Mouse (Mus musculus) limb, embryonic 10.5 days (tissue): Measurements from ENCODE around the gene Atf3. TPM values are rescaled to one million over a fixed set of nuclear protein-coding genes. Genes with fewer than 3 reads are reported as not detected.

Source experiments
- DNase-seq: peaks from one replicate; pipeline ENCODE4 v3.0.0-alpha.2; 2017; ENCODE audit warnings: low spot score
- H3K27ac ChIP-seq: fragments of 300-500 bp; sonication (generic); 2 replicates; pipeline ENCODE4 v1.5.1; 2016; ENCODE audit warnings: mild to moderate bottlenecking
- H3K27me3 ChIP-seq: fragments of 300-500 bp; sonication (generic); 2 replicates; pipeline ENCODE4 v1.6.1; 2016; ENCODE audit warnings: low read depth, mild to moderate bottlenecking; ENCODE audit not compliant: poor library complexity, severe bottlenecking
- H3K36me3 ChIP-seq: fragments of 300-500 bp; sonication (generic); 2 replicates; pipeline ENCODE4 v1.6.1; 2016; ENCODE audit warnings: mild to moderate bottlenecking, moderate library complexity
- H3K4me1 ChIP-seq: fragments of 300-500 bp; sonication (generic); 2 replicates; pipeline ENCODE4 v1.6.1; 2016
- H3K4me3 ChIP-seq: fragments of 300-500 bp; sonication (generic); 2 replicates; pipeline ENCODE4 v1.5.1; 2016; ENCODE audit warnings: mild to moderate bottlenecking, moderate library complexity
- H3K9me3 ChIP-seq: fragments of 300-500 bp; sonication (generic); replicated peaks from 2 replicates; pipeline ENCODE4 v1.6.1; 2016; ENCODE audit warnings: mild to moderate bottlenecking
- WGBS: fragments of 180-500 bp; shearing (Covaris S2); methylation state at CpG from one replicate; pipeline ENCODE4 v1.1.7; 2016; 5-methylcytosine and 5-hydroxymethylcytosine counted together
- polyA plus RNA-seq: library from polyadenylated mRNA; unstranded; fragments of >200 nt; fragmentation: Nextera tagmentation; extraction: Ambion mirVana; gene quantifications from 2 replicates; pipeline ENCODE4 v1.2.1, GENCODE M21; 2016

Gene Atf3
- polyA plus RNA-seq, 1 experiment from 2014 or later, result 1.8 TPM

GRCm38 (mm10) chr1:191184066-191184815 is 33.6 kb downstream of the Atf3 start:
- peaks cover 84% of the 10 kb centered on the region for H3K27me3 ChIP-seq
- H3K36me3 ChIP-seq, result no peaks in the 10 kb centered on the region
- H3K4me3 ChIP-seq, result peak overlapping the region; percentile 70
- no peaks in the 10 kb centered on the region for H3K9me3 ChIP-seq
- peaks cover 65% of the 10 kb centered on the region for H3K4me1 ChIP-seq
- DNase-seq, result peak; percentile 66
- WGBS, result under 1% methylated on average over 42 of the region's 42 CpGs
- peak overlapping the region; percentile 62 for H3K27ac ChIP-seq

- Histone ChIP-seq H3K36me3 (no peaks in the 10 kb centered on the region), H3K9me3 (no peaks in the 10 kb centered on the region), H3K27me3 (peaks cover 75% of the 10 kb centered on the region), H3K27ac (peak overlapping the region; percentile 75), H3K4me3 (peak overlapping the region; percentile 70), H3K4me1 (peaks cover 73% of the 10 kb centered on the region)
- WGBS, result under 1% methylated on average over 67 of the region's 67 CpGs
- peak; percentile 88 for DNase-seq
Observed at GRCm38 (mm10) chr1:191183163-191184065, 34.4 kb downstream of the Atf3 start.

- H3K4me1 ChIP-seq, result peaks cover 81% of the 10 kb centered on the region
- peak; percentile 80 for DNase-seq
- under 1% methylated on average over 61 of the region's 61 CpGs for WGBS
- H3K27me3 ChIP-seq, result peaks cover 73% of the 10 kb centered on the region
- H3K36me3 ChIP-seq, result no peaks in the 10 kb centered on the region
- H3K4me3 ChIP-seq, result peak overlapping the region; percentile 70
- peak overlapping the region; percentile 75 for H3K27ac ChIP-seq
- no peaks in the 10 kb centered on the region for H3K9me3 ChIP-seq
Observed at GRCm38 (mm10) chr1:191182431-191183162, 35.2 kb downstream of the Atf3 start.

GRCm38 (mm10) chr1:191181469-191182259 is 36.2 kb downstream of the Atf3 start:
- WGBS, result 48% methylated on average over 12 of the region's 12 CpGs
- H3K27ac ChIP-seq, result no peak overlapping the region
- peaks cover 65% of the 10 kb centered on the region for H3K27me3 ChIP-seq

GRCm38 (mm10) chr1:191180397-191180796 is 37.4 kb downstream of the Atf3 start:
- no peak for DNase-seq
- H3K27me3 ChIP-seq, result peaks cover 52% of the 10 kb centered on the region
- H3K36me3 ChIP-seq, result no peaks in the 10 kb centered on the region
- no peaks in the 10 kb centered on the region for H3K9me3 ChIP-seq
- H3K4me1 ChIP-seq, result peaks cover 67% of the 10 kb centered on the region
- no peak overlapping the region; the same call in 1 of the 2 replicates for H3K27ac ChIP-seq
- WGBS, result 72% methylated on average over 4 of the region's 4 CpGs
- H3K4me3 ChIP-seq, result no peak overlapping the region

More at GRCm38 (mm10) chr1:191181469-191182259, 36.2 kb downstream of the Atf3 start:
- Histone ChIP-seq H3K36me3 (no peaks in the 10 kb centered on the region), H3K4me3 (peak overlapping the region; percentile 70), H3K4me1 (peaks cover 79% of the 10 kb centered on the region), H3K9me3 (no peaks in the 10 kb centered on the region)
- DNase-seq, result no peak

- H3K4me3 ChIP-seq, result no peak overlapping the region
Observed at GRCm38 (mm10) chr1:191179846-191180245, 38.0 kb downstream of the Atf3 start.

GRCm38 (mm10) chr1:191178511-191179188 is 39.2 kb downstream of the Atf3 start:
- no peak overlapping the region for H3K27ac ChIP-seq
- no peaks in the 10 kb centered on the region for H3K36me3 ChIP-seq
- H3K9me3 ChIP-seq, result no peaks in the 10 kb centered on the region
- no peak for DNase-seq
- H3K27me3 ChIP-seq, result peaks cover 35% of the 10 kb centered on the region
- WGBS, result 33% methylated on average over 15 of the region's 15 CpGs
- H3K4me1 ChIP-seq, result peaks cover 50% of the 10 kb centered on the region
- no peak overlapping the region for H3K4me3 ChIP-seq

More at GRCm38 (mm10) chr1:191179846-191180245, 38.0 kb downstream of the Atf3 start:
- H3K27ac ChIP-seq, result no peak overlapping the region; the same call in 1 of the 2 replicates
- H3K4me1 ChIP-seq, result peaks cover 61% of the 10 kb centered on the region
- DNase-seq, result no peak
- peaks cover 47% of the 10 kb centered on the region for H3K27me3 ChIP-seq
- H3K36me3 ChIP-seq, result no peaks in the 10 kb centered on the region
- 34% methylated on average over 2 of the region's 2 CpGs for WGBS
- H3K9me3 ChIP-seq, result no peaks in the 10 kb centered on the region

GRCm38 (mm10) chr1:191176887-191177286 is 41.0 kb downstream of the Atf3 start:
- Histone ChIP-seq H3K9me3 (no peaks in the 10 kb centered on the region), H3K27ac (no peak overlapping the region), H3K36me3 (no peaks in the 10 kb centered on the region), H3K27me3 (peaks cover 27% of the 10 kb centered on the region), H3K4me3 (no peak overlapping the region), H3K4me1 (peaks cover 32% of the 10 kb centered on the region)
- no peak for DNase-seq
- WGBS, result 76% methylated on average over 7 of the region's 7 CpGs

GRCm38 (mm10) chr1:191172487-191172886 is 45.4 kb downstream of the Atf3 start:
- WGBS, result 21% methylated on average over 6 of the region's 6 CpGs
- H3K9me3 ChIP-seq, result no peaks in the 10 kb centered on the region
- DNase-seq, result no peak
- 0 out of 2 replicates have a peak, but pooled peaks cover under 1% of the 10 kb centered on the region for H3K27me3 ChIP-seq
- no peak overlapping the region for H3K4me3 ChIP-seq
- H3K4me1 ChIP-seq, result no peaks in the 10 kb centered on the region
- H3K27ac ChIP-seq, result no peak overlapping the region
- H3K36me3 ChIP-seq, result no peaks in the 10 kb centered on the region

- Histone ChIP-seq H3K36me3 (no peaks in the 10 kb centered on the region), H3K27ac (no peak overlapping the region), H3K9me3 (no peaks in the 10 kb centered on the region), H3K27me3 (no peaks in the 10 kb centered on the region), H3K4me1 (peaks cover 3% of the 10 kb centered on the region; the same call in 1 of the 2 replicates), H3K4me3 (no peak overlapping the region)
- DNase-seq, result no peak
- WGBS, result 96% methylated on average over 2 of the region's 2 CpGs
Observed at GRCm38 (mm10) chr1:191170444-191170843, 47.4 kb downstream of the Atf3 start.

GRCm38 (mm10) chr1:191166189-191166588 is 51.6 kb downstream of the Atf3 start:
- H3K27me3 ChIP-seq, result no peaks in the 10 kb centered on the region
- peaks cover 3% of the 10 kb centered on the region; the same call in 1 of the 2 replicates for H3K4me1 ChIP-seq
- H3K9me3 ChIP-seq, result no peaks in the 10 kb centered on the region
- DNase-seq, result no peak
- no peak overlapping the region for H3K4me3 ChIP-seq
- WGBS, result 75% methylated on average over 4 of the region's 4 CpGs
- no peak overlapping the region for H3K27ac ChIP-seq
- no peaks in the 10 kb centered on the region for H3K36me3 ChIP-seq
